Mouse (Mus musculus) left cerebral cortex, adult 2 months (tissue): ENCODE results near the gene Agbl4. TPM values are rescaled to one million over a fixed set of nuclear protein-coding genes. Genes with fewer than 3 reads are reported as not detected.

Source experiments
- DNase-seq, 2 experiments: peaks; one replicate each; pipeline ENCODE4 v3.0.0; 2021 to 2022; ENCODE audit warnings: low spot score in 2 of 2, mixed read lengths in 1 of 2; ENCODE audit errors: extremely low spot score in 1 of 2
- H3K27ac ChIP-seq: fragments of 200-600 bp; 2 replicates; pipeline ENCODE4 v1.8.1; 2022
- H3K4me3 ChIP-seq: fragments of 200-600 bp; 2 replicates; pipeline ENCODE4 v1.8.1; 2022
- CTCF ChIP-seq: fragments of 200-600 bp; IDR thresholded peaks from 2 replicates; pipeline ENCODE4 v1.8.1; 2022; ENCODE audit warnings: antibody characterized with exemption, mild to moderate bottlenecking, moderate library complexity
- intact Hi-C: fragments of 180-260 bp; cut with DNase I; formaldehyde crosslinking; loops from one replicate; pipeline ENCODE4 v1.15.1; 2025
- total RNA-seq, 2 experiments: library from RNA; stranded (reverse); gene quantifications; 2 replicates each; pipeline ENCODE4 v1.2.3; 2021

The Agbl4 gene
- total RNA-seq, 2 experiments from 2014 or later, result 18.6 to 23.6 TPM

GRCm38 (mm10) chr4:111583562-111584237, 1186.2 kb downstream of the Agbl4 start:
- Histone ChIP-seq H3K4me3 (no peak overlapping the region), H3K27ac (no peak overlapping the region; the same call in 1 of the 2 replicates)
- intact Hi-C loops, result no loop called here
- DNase-seq, result no peak
- no peak for TF ChIP-seq CTCF

- DNase-seq, result no peak
- Histone ChIP-seq H3K4me3 (no peak overlapping the region), H3K27ac (no peak overlapping the region)
- no peak for TF ChIP-seq CTCF
- intact Hi-C loops, result no loop called here
Measured at GRCm38 (mm10) chr4:111584286-111584685, 1186.8 kb downstream of the Agbl4 start.

- DNase-seq, result no peak
- H3K27ac ChIP-seq, result no peak overlapping the region
- H3K4me3 ChIP-seq, result no peak overlapping the region
- intact Hi-C loops, result no loop called here
- TF ChIP-seq CTCF, result no peak
Measured at GRCm38 (mm10) chr4:111588211-111588610, 1190.8 kb downstream of the Agbl4 start.

GRCm38 (mm10) chr4:111589467-111590170, 1192.2 kb downstream of the Agbl4 start:
- no peak overlapping the region for H3K4me3 ChIP-seq
- TF ChIP-seq CTCF, result no peak
- no peak for DNase-seq
- intact Hi-C loops, result no loop called here
- no peak overlapping the region for H3K27ac ChIP-seq

GRCm38 (mm10) chr4:111594655-111595295, 1197.3 kb downstream of the Agbl4 start:
- Histone ChIP-seq H3K4me3 (no peak overlapping the region), H3K27ac (no peak overlapping the region)
- TF ChIP-seq CTCF, result no peak
- intact Hi-C loops, result no loop called here
- DNase-seq, result no peak

GRCm38 (mm10) chr4:111597249-111597661, 1199.8 kb downstream of the Agbl4 start:
- DNase-seq, result peak; percentile 27 to 46
- intact Hi-C loops, result no loop called here
- TF ChIP-seq CTCF, result no peak
- Histone ChIP-seq H3K27ac (no peak overlapping the region), H3K4me3 (no peak overlapping the region)

- TF ChIP-seq CTCF, result no peak
- Histone ChIP-seq H3K27ac (no peak overlapping the region), H3K4me3 (no peak overlapping the region)
- intact Hi-C loops, result no loop called here
- peak; percentile 25 to 47 for DNase-seq
Measured at GRCm38 (mm10) chr4:111597986-111598385, 1200.5 kb downstream of the Agbl4 start.

GRCm38 (mm10) chr4:111603194-111603593, 1205.7 kb downstream of the Agbl4 start:
- H3K27ac ChIP-seq, result no peak overlapping the region
- intact Hi-C loops, result no loop called here
- TF ChIP-seq CTCF, result no peak
- DNase-seq, result no peak
- H3K4me3 ChIP-seq, result no peak overlapping the region

GRCm38 (mm10) chr4:111607826-111608500, 1210.5 kb downstream of the Agbl4 start:
- intact Hi-C loops, result no loop called here
- no peak for DNase-seq
- H3K4me3 ChIP-seq, result no peak overlapping the region
- H3K27ac ChIP-seq, result no peak overlapping the region
- no peak for TF ChIP-seq CTCF

- TF ChIP-seq CTCF, result peak; percentile 9
- Histone ChIP-seq H3K27ac (no peak overlapping the region), H3K4me3 (no peak overlapping the region)
- no peak for DNase-seq
- intact Hi-C loops, result no loop called here
Measured at GRCm38 (mm10) chr4:111621865-111622264, 1224.4 kb downstream of the Agbl4 start.

- Histone ChIP-seq H3K4me3 (no peak overlapping the region), H3K27ac (no peak overlapping the region)
- intact Hi-C loops, result loop anchor here (5.0 kb wide), 1 partner anchor 1598 kb away; no protein-coding TSS in a partner anchor
- TF ChIP-seq CTCF, result no peak
- DNase-seq, result no peak
Measured at GRCm38 (mm10) chr4:111624914-111625313, 1227.5 kb downstream of the Agbl4 start.
